Mouse (Mus musculus) gastrocnemius, postnatal 14 days (tissue): ENCODE measurements around the gene Rhobtb3. TPM values are rescaled to one million over a fixed set of nuclear protein-coding genes. Genes with fewer than 3 reads are reported as not detected.

Source experiments
- DNase-seq: peaks from one replicate; pipeline ENCODE4 v3.0.0; 2021; ENCODE audit warnings: mixed read lengths
- intact Hi-C: fragments of 180-260 bp; cut with DNase I; formaldehyde crosslinking; loops from one replicate; pipeline ENCODE4 v1.15.1; 2025; ENCODE audit warnings: low total_unique reads
- long read RNA-seq, 2 experiments: library from polyadenylated mRNA; stranded (forward); transcript quantifications; one replicate each; pipeline ENCODE4 v2.0.0; 2021
- total RNA-seq, 2 experiments: library from RNA; stranded (reverse); gene quantifications; 2 replicates each; pipeline ENCODE4 v1.2.3; 2021

Gene Rhobtb3
- 10 to 100 TPM; 12.0 to 16.4 TPM for total RNA-seq
- long read RNA-seq, experiment 1, full-length matches to known transcripts: 7 of 12 reads
- long read RNA-seq, experiment 1, partial matches to known transcripts: 3 of 12 reads
- long read RNA-seq, experiment 1, other reads (novel, unspliced or antisense): 2 of 12 reads
- long read RNA-seq, experiment 2, full-length matches to known transcripts: 11 of 13 reads
- long read RNA-seq, experiment 2, partial matches to known transcripts: 1 of 13 reads
- long read RNA-seq, experiment 2, other reads (novel, unspliced or antisense): 1 of 13 reads

DNA sequence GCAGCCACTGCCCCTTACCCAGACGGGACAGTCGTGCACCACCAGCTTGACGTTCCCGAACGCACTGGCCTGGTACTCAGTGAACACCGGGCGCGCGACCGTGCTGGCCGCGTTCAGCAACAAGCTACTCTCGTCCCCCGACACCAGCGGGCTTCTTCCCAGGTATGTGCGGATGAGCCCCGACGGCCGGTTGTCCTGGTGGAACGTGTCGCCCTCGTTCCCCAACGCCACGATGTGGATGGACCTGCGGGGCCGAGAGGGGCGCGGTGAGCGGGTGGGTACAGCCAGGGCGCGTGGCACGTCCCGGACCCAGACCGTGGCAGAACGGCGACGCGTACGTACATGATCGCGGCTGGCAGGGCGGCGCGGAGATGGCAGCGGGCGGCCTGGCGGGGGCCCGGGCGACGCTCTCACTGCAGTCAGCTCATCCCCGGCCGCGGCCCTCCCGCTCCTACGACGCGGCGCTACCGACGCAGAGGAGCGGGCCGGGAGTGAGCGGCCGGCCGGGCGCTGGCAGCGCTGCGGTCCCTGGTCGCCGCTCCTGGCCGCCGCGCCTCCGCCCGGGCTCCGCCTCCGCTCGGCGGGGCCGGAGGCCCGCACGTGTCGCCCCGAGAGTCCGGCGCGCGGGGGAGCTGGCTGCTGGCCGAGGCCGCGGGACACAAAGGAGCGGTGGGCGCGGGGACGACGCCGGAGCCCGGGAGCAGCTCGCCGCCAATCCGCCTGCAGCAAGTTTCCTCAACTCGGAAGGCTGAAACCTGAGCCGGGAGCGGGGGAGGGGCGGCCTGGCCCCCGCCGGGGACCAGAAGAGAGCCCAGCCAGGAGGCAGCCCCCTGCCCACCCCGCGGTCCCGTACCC lies at the start of gene Rhobtb3:
Gene Rhobtb3, minus strand, starts transcription at position 737 of the 855 bp plus-strand sequence.
- intact Hi-C loops: no loop called here

GRCm38 (mm10) chr13:75992169-75993028 lies 48.7 kb upstream of the Rhobtb3 start:
- intact Hi-C loops: no loop called here
- DNase-seq: no peak

More for the DNA sequence above, at the start of gene Rhobtb3:
- DNase-seq: peak; percentile 83

GRCm38 (mm10) chr13:75988096-75988495 lies 44.4 kb upstream of the Rhobtb3 start:
- peak; percentile 47 for DNase-seq
- intact Hi-C loops: no loop called here

- DNase-seq: no peak
Measured at GRCm38 (mm10) chr13:75981901-75982300, 38.2 kb upstream of the Rhobtb3 start.

GRCm38 (mm10) chr13:75976649-75977048 lies 32.9 kb upstream of the Rhobtb3 start:
- intact Hi-C loops: no loop called here
- DNase-seq: no peak

More at GRCm38 (mm10) chr13:75981901-75982300, 38.2 kb upstream of the Rhobtb3 start:
- intact Hi-C loops: no loop called here

DNA sequence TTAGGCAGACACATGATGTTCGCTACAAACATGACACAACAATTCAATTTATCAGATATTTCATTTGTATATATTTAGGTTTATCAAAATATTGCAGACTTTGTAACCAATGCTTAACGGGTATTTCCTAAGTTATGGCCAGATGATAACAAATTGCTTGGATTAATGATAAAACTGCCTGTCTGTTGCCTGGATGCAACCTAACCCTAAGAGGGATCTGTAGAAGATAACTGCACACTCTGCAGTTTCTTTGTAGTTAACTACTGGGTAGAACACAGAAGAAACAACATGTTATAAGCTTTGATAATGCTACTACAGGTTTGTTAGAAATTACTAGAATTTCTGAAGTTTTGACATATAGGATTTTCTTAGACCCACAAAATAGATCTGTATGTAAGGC lies 32.5 kb upstream of the Rhobtb3 start:
- intact Hi-C loops: no loop called here

DNA sequence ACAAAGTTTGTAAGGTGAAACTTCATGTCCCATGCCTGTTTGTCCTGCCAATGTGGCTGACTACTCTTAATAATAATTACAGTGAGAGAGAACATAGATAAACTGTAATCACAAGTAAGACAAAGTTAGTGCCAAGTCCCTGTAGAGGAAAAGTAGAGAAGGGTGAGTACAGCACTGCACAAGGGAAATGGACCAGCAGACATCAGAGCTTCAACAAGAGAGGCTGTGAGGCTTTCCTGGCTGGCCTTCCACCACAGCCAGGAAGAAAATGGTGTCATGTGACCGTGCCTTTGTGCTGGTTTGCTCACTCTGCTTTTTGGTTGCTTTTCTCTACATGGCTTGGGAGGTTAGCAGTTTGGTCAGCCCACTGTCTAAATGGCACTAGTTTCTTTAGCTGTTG lies 31.9 kb upstream of the Rhobtb3 start:
- intact Hi-C loops: no loop called here
- no peak for DNase-seq

More for the DNA sequence above, 32.5 kb upstream of the Rhobtb3 start:
- DNase-seq: no peak

GRCm38 (mm10) chr13:75974481-75974880 lies 30.8 kb upstream of the Rhobtb3 start:
- no peak for DNase-seq
- intact Hi-C loops: no loop called here

GRCm38 (mm10) chr13:75966850-75967249 lies 23.1 kb upstream of the Rhobtb3 start, which contains the start of gene Spata9:
Spata9 (plus strand) TSS chr13:75967150.
- DNase-seq: no peak
- intact Hi-C loops: no loop called here

- intact Hi-C loops: no loop called here
- DNase-seq: no peak
Measured at GRCm38 (mm10) chr13:75955357-75955992, 11.8 kb upstream of the Rhobtb3 start.

- DNase-seq: no peak
Measured at GRCm38 (mm10) chr13:75950295-75950694, 6.6 kb upstream of the Rhobtb3 start.

DNA sequence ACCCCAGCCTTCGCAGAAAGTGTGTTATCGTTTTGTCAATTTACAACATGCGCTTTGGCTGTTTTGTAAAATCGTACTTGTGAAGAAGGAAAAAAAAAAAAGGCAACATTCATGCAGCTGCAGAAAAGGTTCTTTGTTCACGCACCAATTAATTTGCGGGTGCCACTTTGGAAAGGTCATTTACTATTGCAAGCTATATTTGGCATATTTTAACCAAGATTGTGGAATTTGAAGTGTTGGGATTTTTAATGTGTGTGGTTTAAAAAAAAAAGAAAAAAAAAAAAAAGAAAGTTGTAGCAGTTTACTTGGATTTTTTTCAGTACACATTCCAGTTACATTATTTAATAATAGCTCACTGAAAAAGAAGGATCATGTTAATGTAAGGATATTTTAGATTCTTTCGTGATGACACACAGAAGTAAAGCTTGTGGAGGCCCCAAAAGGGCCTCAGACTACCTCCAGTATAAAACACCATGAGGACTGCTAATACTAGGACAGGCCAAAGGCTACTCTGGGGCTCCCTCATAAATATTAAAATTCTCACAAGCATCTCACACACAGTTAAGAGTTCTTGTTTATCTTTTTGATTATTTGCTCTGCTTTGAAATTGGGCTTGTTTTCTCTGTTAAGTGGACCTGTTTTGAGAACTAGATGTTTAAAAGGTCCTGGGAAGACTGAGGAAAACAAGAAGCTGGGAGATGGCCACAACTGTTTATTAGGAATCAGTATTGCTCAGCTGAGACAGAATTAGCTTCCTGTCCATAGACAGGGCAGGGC lies 507 bp upstream of the Rhobtb3 start:
- intact Hi-C loops: no loop called here
- no peak for DNase-seq

More at GRCm38 (mm10) chr13:75950295-75950694, 6.6 kb upstream of the Rhobtb3 start:
- intact Hi-C loops: no loop called here

DNA sequence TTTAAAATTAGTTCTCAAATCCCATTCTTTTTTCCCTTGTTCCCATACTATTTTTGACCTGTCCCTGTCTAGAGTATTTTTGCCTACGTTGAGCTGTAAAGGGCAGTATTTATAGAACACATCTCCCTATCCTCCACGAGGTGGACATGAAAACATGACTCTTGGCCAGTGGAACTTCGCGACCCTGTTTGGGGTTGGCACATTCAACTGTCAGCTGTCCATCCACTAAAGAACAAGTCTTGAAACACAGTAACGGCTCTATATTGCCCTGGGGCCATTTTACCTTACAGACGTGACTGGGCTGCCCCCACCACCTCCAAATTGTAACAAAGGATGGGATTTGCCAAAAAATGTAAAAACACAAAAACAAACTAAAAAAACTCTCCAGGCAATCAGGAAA lies 994 bp downstream of the Rhobtb3 start:
- no peak for DNase-seq
- intact Hi-C loops: no loop called here

GRCm38 (mm10) chr13:75941518-75942295 lies 2.0 kb downstream of the Rhobtb3 start:
- no peak for DNase-seq
- intact Hi-C loops: no loop called here

DNA sequence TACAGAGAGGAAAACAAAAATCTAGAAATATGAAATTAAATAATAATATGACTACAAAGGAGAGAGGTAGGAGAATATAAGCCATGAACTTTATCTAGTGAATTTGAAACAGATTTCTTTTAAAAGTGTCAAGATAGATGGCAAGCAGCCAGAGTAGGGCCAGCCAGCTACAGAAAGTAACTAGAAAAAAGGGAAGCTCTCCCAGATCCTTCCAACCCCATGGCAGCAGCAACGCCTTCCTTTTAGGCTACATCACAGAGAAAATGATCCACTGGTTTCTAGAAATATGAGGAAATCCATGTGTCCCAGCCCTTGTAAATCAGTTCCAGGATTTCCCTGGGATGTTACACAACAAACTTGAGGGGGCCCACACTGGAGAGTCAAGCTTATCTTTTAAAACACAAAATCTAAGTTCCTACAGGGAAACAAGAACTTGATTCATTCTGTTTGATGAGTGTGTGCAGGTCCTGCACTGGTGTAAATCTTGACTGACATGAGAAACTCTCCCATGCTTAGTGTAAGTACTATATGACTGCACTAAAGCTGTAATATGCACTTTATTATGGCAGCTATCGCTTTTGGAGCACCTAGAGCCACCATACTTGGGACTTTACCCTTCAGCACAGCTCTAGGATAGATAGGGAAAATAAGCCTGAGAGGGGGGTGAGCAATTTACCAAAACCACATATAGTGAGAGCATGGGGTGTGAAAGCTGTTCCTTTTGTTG lies 2.8 kb downstream of the Rhobtb3 start:
- intact Hi-C loops: no loop called here
- DNase-seq: peak; percentile 7

- no peak for DNase-seq
- intact Hi-C loops: no loop called here
Measured at GRCm38 (mm10) chr13:75938866-75939265, 4.9 kb downstream of the Rhobtb3 start.

DNA sequence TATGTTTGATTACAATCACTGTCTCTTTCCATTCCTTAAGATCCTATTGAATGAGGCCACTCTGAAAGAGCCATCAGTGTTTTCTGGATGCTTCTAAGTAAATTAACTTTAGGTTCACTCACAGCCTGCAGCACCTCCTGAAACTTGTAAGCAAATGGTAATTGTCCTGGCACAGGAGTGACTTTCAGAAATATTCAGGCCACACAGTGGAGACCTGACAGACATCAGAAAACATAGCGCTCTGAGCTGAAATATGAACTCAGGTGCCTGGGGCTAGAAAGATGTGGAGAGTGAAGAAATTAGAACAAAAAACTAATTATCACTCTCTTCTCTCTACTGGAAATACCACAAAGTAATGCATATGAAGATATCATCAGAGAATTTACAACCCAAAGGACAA lies 10.4 kb downstream of the Rhobtb3 start:
- DNase-seq: no peak
- intact Hi-C loops: no loop called here
